Mouse (Mus musculus) lung, postnatal 0 days (tissue): ENCODE results near the gene Eif3d. TPM values are rescaled to one million over a fixed set of nuclear protein-coding genes. Genes with fewer than 3 reads are reported as not detected.

Experiments
- ATAC-seq: fragments of 200-750 bp; cut with Nextera tagmentation; 2 replicates; pipeline ENCODE4 v1.8.0; 2017; ENCODE audit warnings: moderate library complexity
- DNase-seq: peaks from one replicate; pipeline ENCODE4 v3.0.0-alpha.2; 2016; ENCODE audit warnings: low spot score
- H3K27ac ChIP-seq: fragments of 300-500 bp; sonication (generic); 2 replicates; pipeline ENCODE4 v1.5.1; 2014; ENCODE audit warnings: antibody characterized with exemption, mild to moderate bottlenecking, low read length, mixed read lengths
- H3K27me3 ChIP-seq: fragments of 300-500 bp; sonication (generic); replicated peaks from 2 replicates; pipeline ENCODE4 v1.6.1; 2014; ENCODE audit warnings: low read length, mixed read lengths; ENCODE audit not compliant: insufficient read depth
- H3K36me3 ChIP-seq: fragments of 300-500 bp; sonication (generic); 2 replicates; pipeline ENCODE4 v1.6.1; 2014; ENCODE audit warnings: low read length, mixed read lengths; ENCODE audit not compliant: insufficient read depth
- H3K4me1 ChIP-seq: fragments of 300-500 bp; sonication (generic); 2 replicates; pipeline ENCODE4 v1.6.1; 2014; ENCODE audit warnings: antibody characterized with exemption, low read depth, low read length, mixed read lengths; ENCODE audit not compliant: insufficient read depth
- H3K4me2 ChIP-seq: fragments of 300-500 bp; sonication (generic); replicated peaks from 2 replicates; pipeline ENCODE4 v1.6.1; 2014; ENCODE audit warnings: low read depth, mild to moderate bottlenecking, low read length, moderate library complexity, mixed read lengths
- H3K4me3 ChIP-seq: fragments of 300-500 bp; sonication (generic); 2 replicates; pipeline ENCODE4 v1.5.1; 2014; ENCODE audit warnings: low read depth, low read length
- H3K9ac ChIP-seq: fragments of 300-500 bp; sonication (generic); replicated peaks from 2 replicates; pipeline ENCODE4 v1.6.1; 2014; ENCODE audit warnings: low read depth, mild to moderate bottlenecking
- H3K9me3 ChIP-seq: fragments of 300-500 bp; sonication (generic); 2 replicates; pipeline ENCODE4 v1.6.1; 2016; ENCODE audit warnings: low read length, mixed read lengths
- CTCF ChIP-seq: IDR thresholded peaks from 2 replicates; pipeline ENCODE4 v1.5.1; 2016; ENCODE audit warnings: antibody characterized with exemption, mild to moderate bottlenecking
- EP300 ChIP-seq: IDR thresholded peaks from 2 replicates; pipeline ENCODE4 v1.6.1; 2016; ENCODE audit warnings: antibody characterized with exemption, mild to moderate bottlenecking, control low read depth
- WGBS: fragments of 180-500 bp; shearing (Covaris S2); extraction: QIAGEN DNeasy Blood & Tissue Kit; methylation state at CpG from one replicate; pipeline ENCODE4 v1.1.7; 2014; 5-methylcytosine and 5-hydroxymethylcytosine counted together
- polyA plus RNA-seq: library from polyadenylated mRNA; unstranded; fragments of >200 nt; fragmentation: Nextera tagmentation; extraction: Ambion mirVana; gene quantifications from 2 replicates; pipeline ENCODE4 v1.2.1, GENCODE M21; 2015

Eif3d gene
- polyA plus RNA-seq, 1 experiment from 2014 or later, result 82.4 TPM

- Histone ChIP-seq H3K4me3 (no peak overlapping the region), H3K4me1 (no peaks in the 10 kb centered on the region), H3K36me3 (no peaks in the 10 kb centered on the region), H3K9me3 (no peaks in the 10 kb centered on the region), H3K27ac (no peak overlapping the region), H3K4me2 (no peak overlapping the region), H3K27me3 (no peaks in the 10 kb centered on the region), H3K9ac (no peak overlapping the region)
- no peak for TF ChIP-seq EP300
- TF ChIP-seq CTCF, result no peak
- no peak for DNase-seq
- ATAC-seq, result no peak
- 19% methylated on average over 3 of the region's 3 CpGs for WGBS
Measured at GRCm38 (mm10) chr15:77983391-77983790, 12.8 kb upstream of the Eif3d start.

GRCm38 (mm10) chr15:77982195-77982939 lies 11.8 kb upstream of the Eif3d start:
- Histone ChIP-seq H3K4me1 (no peaks in the 10 kb centered on the region), H3K9ac (no peak overlapping the region), H3K9me3 (no peaks in the 10 kb centered on the region), H3K4me3 (no peak overlapping the region), H3K4me2 (no peak overlapping the region), H3K27ac (no peak overlapping the region), H3K27me3 (no peaks in the 10 kb centered on the region), H3K36me3 (no peaks in the 10 kb centered on the region)
- DNase-seq, result peak; percentile 30
- TF ChIP-seq EP300, result no peak
- TF ChIP-seq CTCF, result peak; percentile 72
- 30% methylated on average over 18 of the region's 18 CpGs for WGBS
- no peak for ATAC-seq

- 44% methylated on average over 5 of the region's 5 CpGs for WGBS
- DNase-seq, result no peak
- TF ChIP-seq EP300 (no peak), CTCF (no peak)
- Histone ChIP-seq H3K4me2 (no peak overlapping the region), H3K27ac (no peak overlapping the region), H3K9ac (no peak overlapping the region), H3K36me3 (no peaks in the 10 kb centered on the region), H3K4me1 (no peaks in the 10 kb centered on the region), H3K27me3 (no peaks in the 10 kb centered on the region), H3K4me3 (no peak overlapping the region), H3K9me3 (no peaks in the 10 kb centered on the region)
- ATAC-seq, result no peak
Measured at GRCm38 (mm10) chr15:77981181-77981680, 10.6 kb upstream of the Eif3d start.

- Histone ChIP-seq H3K9ac (no peak overlapping the region), H3K9me3 (no peaks in the 10 kb centered on the region), H3K27me3 (no peaks in the 10 kb centered on the region), H3K4me1 (no peaks in the 10 kb centered on the region), H3K36me3 (no peaks in the 10 kb centered on the region), H3K27ac (no peak overlapping the region), H3K4me2 (no peak overlapping the region), H3K4me3 (no peak overlapping the region)
- ATAC-seq (no peak), DNase-seq (no peak)
- WGBS, result 80% methylated on average over 10 of the region's 10 CpGs
- TF ChIP-seq EP300 (no peak), CTCF (no peak)
Measured at GRCm38 (mm10) chr15:77979427-77979865, 8.8 kb upstream of the Eif3d start.

GRCm38 (mm10) chr15:77977663-77978062 lies 7.0 kb upstream of the Eif3d start:
- H3K9me3 ChIP-seq, result no peaks in the 10 kb centered on the region
- H3K27ac ChIP-seq, result no peak overlapping the region
- no peak for TF ChIP-seq EP300
- no peak for TF ChIP-seq CTCF
- H3K4me1 ChIP-seq, result no peaks in the 10 kb centered on the region
- H3K4me3 ChIP-seq, result no peak overlapping the region
- DNase-seq, result no peak
- WGBS, result 60% methylated on average over 3 of the region's 3 CpGs
- no peak for ATAC-seq
- no peaks in the 10 kb centered on the region for H3K27me3 ChIP-seq
- no peak overlapping the region for H3K9ac ChIP-seq
- no peak overlapping the region for H3K4me2 ChIP-seq
- no peaks in the 10 kb centered on the region for H3K36me3 ChIP-seq

- no peaks in the 10 kb centered on the region for H3K9me3 ChIP-seq
- H3K4me1 ChIP-seq, result peaks cover 7% of the 10 kb centered on the region; the same call in 1 of the 2 replicates
- ATAC-seq, result no peak
- no peak for DNase-seq
- H3K4me3 ChIP-seq, result no peak overlapping the region
- H3K27ac ChIP-seq, result no peak overlapping the region
- no peaks in the 10 kb centered on the region for H3K36me3 ChIP-seq
- H3K4me2 ChIP-seq, result no peak overlapping the region
- no peak overlapping the region for H3K9ac ChIP-seq
- no peaks in the 10 kb centered on the region for H3K27me3 ChIP-seq
- TF ChIP-seq CTCF (no peak), EP300 (no peak)
- 58% methylated on average over 6 of the region's 6 CpGs for WGBS
Measured at GRCm38 (mm10) chr15:77974165-77974841, 3.7 kb upstream of the Eif3d start.
